Mouse (Mus musculus) Muller cell, postnatal 12 days (primary cell): Measurements from ENCODE around the gene Fbl.
"Not testable (repeated sequence)": the region's sequence is repeated elsewhere in the genome, so short reads cannot be mapped to it uniquely, and the experiment has no call there.

ENCODE experiments used
- DNase-seq: peaks from one replicate; pipeline ENCODE4 v3.0.0-alpha.2; 2015; ENCODE audit errors: inconsistent ontology term

The Fbl gene

GRCm38 (mm10) chr7:28191903-28192302, 22.4 kb downstream of the Fbl start:
- no peak for DNase-seq

GRCm38 (mm10) chr7:28195414-28196098, 26.0 kb downstream of the Fbl start:
- no peak for DNase-seq

- no peak for DNase-seq
Observed at GRCm38 (mm10) chr7:28196528-28196927, 27.0 kb downstream of the Fbl start.

GRCm38 (mm10) chr7:28199054-28199453, 29.5 kb downstream of the Fbl start:
- no peak for DNase-seq

GRCm38 (mm10) chr7:28203207-28204108, 33.9 kb downstream of the Fbl start:
- DNase-seq, result no peak

DNA sequence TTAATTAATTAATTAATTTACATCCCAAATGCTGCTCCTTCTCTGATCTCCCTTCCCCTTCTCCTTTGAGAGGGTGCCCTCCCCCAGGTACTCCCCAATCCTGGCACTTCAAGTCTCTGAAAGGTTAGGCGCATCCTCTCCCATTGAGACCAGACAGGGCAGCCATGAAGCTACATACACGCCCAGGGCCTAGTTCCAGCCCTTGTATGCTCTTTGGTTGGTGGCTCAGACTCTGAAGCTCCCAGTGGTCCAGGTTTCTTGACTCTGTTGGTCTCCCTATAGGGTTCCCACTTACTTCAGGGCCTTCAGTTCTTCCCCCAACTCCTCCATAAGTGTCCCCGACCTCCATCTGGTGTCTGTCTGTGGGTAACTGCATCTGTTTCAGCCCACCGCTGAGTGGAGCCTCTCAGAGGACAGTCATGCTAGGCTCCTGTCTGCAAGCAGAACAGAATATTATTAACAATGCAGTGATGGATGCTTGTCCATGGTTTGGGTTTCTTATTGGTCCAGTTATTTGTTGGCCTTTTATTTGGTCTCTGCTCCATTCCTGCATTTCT, 36.6 kb downstream of the Fbl start:
- no peak for DNase-seq

GRCm38 (mm10) chr7:28208396-28208987, 39.0 kb downstream of the Fbl start:
- no peak for DNase-seq

GRCm38 (mm10) chr7:28208988-28209508, 39.5 kb downstream of the Fbl start:
- DNase-seq, result peak; percentile 64

- DNase-seq, result no peak
Observed at GRCm38 (mm10) chr7:28210731-28211130, 41.2 kb downstream of the Fbl start.

DNA sequence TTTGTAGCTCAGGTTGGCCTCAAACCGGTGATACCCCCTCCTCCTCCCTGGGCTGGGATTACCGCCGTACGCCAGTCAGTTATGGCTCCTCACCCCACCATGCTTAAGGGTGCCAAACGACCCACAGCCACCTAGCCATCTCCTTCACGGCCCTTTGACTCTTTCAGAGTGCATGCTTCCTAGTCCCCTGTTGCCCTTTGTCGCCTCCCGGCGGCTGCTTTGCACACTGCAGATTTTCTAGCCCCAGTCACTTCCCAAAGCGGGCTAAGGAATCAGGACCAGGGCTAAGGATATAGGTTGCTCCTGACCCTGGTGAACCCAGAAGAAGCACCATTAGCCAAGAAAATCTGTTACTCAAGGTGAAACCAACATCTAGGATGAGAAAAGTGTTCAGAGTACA, 44.6 kb downstream of the Fbl start:
- peak; percentile 36 for DNase-seq

GRCm38 (mm10) chr7:28215950-28216349, 46.4 kb downstream of the Fbl start:
- not testable (repeated sequence) for DNase-seq

- not testable (repeated sequence) for DNase-seq
Observed at GRCm38 (mm10) chr7:28217811-28218210, 48.3 kb downstream of the Fbl start.

DNA sequence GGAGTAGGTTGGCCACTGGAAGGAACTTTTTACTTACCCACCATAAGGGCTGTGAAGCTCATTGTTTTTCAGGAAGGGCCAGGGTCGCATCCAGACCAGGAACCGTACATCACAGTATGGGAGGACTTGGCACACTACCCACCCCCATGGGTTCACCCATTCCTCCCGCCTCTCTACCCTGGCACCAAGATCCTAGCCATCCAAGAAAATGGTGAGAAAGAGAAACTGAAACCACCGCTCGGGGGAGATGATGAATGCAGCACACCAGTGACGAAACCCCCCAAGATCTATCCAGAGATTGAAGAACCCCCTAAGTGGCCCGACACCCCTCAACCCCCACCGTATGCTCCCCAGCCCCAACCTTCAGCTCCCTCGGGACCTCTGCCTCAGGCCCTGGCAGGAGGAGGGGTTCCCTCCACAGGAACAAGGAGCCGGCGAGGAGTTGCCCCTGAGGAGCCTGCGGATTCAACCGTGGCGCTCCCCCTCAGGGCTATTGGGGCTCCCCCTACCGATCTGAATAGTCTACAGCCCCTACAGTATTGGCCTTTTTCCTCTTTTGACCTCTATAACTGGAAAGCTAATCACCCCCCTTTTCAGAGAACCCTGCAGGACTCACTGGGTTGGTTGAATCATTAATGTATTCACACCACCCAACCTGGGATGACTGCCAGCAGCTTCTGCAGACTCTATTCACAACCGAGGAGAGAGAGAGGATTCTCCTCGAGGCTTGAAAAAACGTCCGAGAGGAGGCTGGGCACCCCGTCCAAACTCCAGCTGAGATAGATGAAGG, 49.6 kb downstream of the Fbl start:
- DNase-seq, result peak; percentile 53

- DNase-seq, result not testable (repeated sequence)
Observed at GRCm38 (mm10) chr7:28226836-28227235, 57.3 kb downstream of the Fbl start.

DNA sequence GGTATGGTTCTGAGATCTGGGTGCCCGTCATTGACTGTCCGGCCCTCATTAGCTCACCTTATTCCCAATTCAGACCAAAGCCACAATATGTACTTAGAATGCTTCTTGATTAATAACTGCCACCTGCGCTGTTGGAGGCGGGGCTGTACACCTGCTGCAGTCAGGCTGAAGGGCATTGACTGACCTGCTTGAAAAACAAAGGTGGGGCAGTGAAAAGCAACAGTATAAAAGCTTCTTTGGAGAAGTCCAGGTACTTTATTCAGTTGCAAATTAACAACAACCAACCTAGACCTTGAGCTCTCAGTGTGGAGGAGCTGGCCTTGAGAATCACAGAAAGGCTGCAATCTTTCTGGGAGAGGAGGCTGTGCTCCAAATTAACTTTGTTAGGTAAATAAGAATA, 57.9 kb downstream of the Fbl start:
- DNase-seq, result not testable (repeated sequence)
